Mouse (Mus musculus) C2C12 (cell line): Measurements from ENCODE around the gene Kynu. TPM values are rescaled to one million over a fixed set of nuclear protein-coding genes. Genes with fewer than 3 reads are reported as not detected.
A peak's percentile ranks its signal among the peaks of the same experiment; 100 is the strongest.

Source experiments
- H3K27me3 ChIP-seq: one replicate; pipeline ENCODE4 v1.6.1; 2011; ENCODE audit not compliant: control insufficient read depth, insufficient read depth, insufficient read length
- H3K36me3 ChIP-seq: one replicate; pipeline ENCODE4 v1.6.1; 2011; ENCODE audit not compliant: control insufficient read depth, insufficient read depth
- H3K4me3 ChIP-seq: one replicate; pipeline ENCODE4 v1.5.1; 2011; ENCODE audit warnings: mild to moderate bottlenecking, control low read depth; ENCODE audit not compliant: poor library complexity, insufficient read depth, severe bottlenecking
- H3K79me2 ChIP-seq: one replicate; pipeline ENCODE4 v1.6.1; 2011; ENCODE audit not compliant: control insufficient read depth, insufficient read depth
- H3K79me3 ChIP-seq: one replicate; pipeline ENCODE4 v1.6.1; 2011; ENCODE audit warnings: low read depth, control low read depth
- H3ac ChIP-seq: one replicate; pipeline ENCODE3; 2011; ENCODE audit warnings: low read depth; ENCODE audit not compliant: control insufficient read depth, insufficient read length
- CEBPB ChIP-seq: IDR thresholded peaks from one replicate; pipeline ENCODE4 v1.6.1; 2011; ENCODE audit warnings: low read depth, mild to moderate bottlenecking, control low read depth, moderate library complexity
- CTCF ChIP-seq: IDR thresholded peaks from one replicate; pipeline ENCODE4 v1.5.1; 2011; ENCODE audit not compliant: control insufficient read depth, insufficient read depth, insufficient read length
- FOSL1 ChIP-seq: IDR thresholded peaks from one replicate; pipeline ENCODE4 v1.8.0; 2011; ENCODE audit warnings: mild to moderate bottlenecking, low read length; ENCODE audit not compliant: poor library complexity, insufficient read depth, severe bottlenecking
- MAX ChIP-seq: IDR thresholded peaks from one replicate; pipeline ENCODE4 v1.6.1; 2011; ENCODE audit warnings: mild to moderate bottlenecking, control low read depth
- MYOD1 ChIP-seq: IDR thresholded peaks from one replicate; pipeline ENCODE4 v1.6.1; 2011; ENCODE audit warnings: low read depth; ENCODE audit not compliant: control insufficient read depth, insufficient read length
- MYOG ChIP-seq: IDR thresholded peaks from one replicate; pipeline ENCODE4 v1.6.1; 2011; ENCODE audit not compliant: control insufficient read depth, insufficient read length; ENCODE audit errors: extremely low read depth
- USF1 ChIP-seq: IDR thresholded peaks from one replicate; pipeline ENCODE4 v1.6.1; 2011; ENCODE audit warnings: low read depth, mild to moderate bottlenecking, control low read depth, moderate library complexity
- polyA plus RNA-seq: library from polyadenylated mRNA; unstranded; fragments of >200 nt; fragmentation: generic; extraction: Trizol; gene quantifications from one replicate; pipeline ENCODE4 v1.2.1, GENCODE M21; 2012; ENCODE audit warnings: missing spikeins

Gene Kynu
- polyA plus RNA-seq, 1 experiment, result not detected

- no peak for TF ChIP-seq MAX
- TF ChIP-seq MYOD1, result no peak
- TF ChIP-seq MYOG, result no peak
- no peak for TF ChIP-seq CTCF
- TF ChIP-seq USF1, result no peak
- no peak for TF ChIP-seq CEBPB
- no peak for TF ChIP-seq FOSL1
- no peaks in the 10 kb centered on the region for H3K36me3 ChIP-seq
- no peaks in the 10 kb centered on the region for H3K79me3 ChIP-seq
- H3K79me2 ChIP-seq, result no peaks in the 10 kb centered on the region
- no peaks in the 10 kb centered on the region for H3K27me3 ChIP-seq
- H3K4me3 ChIP-seq, result no peak overlapping the region
- H3ac ChIP-seq, result no peak overlapping the region
Measured at GRCm38 (mm10) chr2:43669588-43669987, 114.5 kb downstream of the Kynu start.

DNA sequence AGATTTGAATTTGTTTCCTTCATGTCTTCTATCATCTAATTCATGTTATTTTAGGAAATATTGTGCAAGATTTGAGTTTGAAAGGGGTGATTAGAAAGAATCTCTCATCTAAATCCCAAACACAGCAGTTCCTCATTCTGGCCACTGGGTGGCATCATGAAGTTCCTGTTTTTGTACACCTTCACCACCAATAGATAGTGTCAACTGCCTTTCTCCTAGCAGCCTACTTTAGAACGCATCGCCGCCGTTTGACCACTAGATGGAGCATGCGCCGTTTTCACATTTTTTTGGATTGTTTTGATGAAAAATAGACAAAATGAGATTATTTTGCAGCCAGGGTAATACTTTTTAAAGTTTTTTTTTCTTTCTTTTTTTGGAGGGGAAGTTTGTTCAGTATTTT lies 118.5 kb downstream of the Kynu start:
- Histone ChIP-seq H3K27me3 (no peaks in the 10 kb centered on the region), H3ac (no peak overlapping the region), H3K79me2 (no peaks in the 10 kb centered on the region), H3K4me3 (no peak overlapping the region), H3K79me3 (no peaks in the 10 kb centered on the region), H3K36me3 (no peaks in the 10 kb centered on the region)
- no peak for TF ChIP-seq MYOG
- peak; percentile 69 for TF ChIP-seq CTCF

DNA sequence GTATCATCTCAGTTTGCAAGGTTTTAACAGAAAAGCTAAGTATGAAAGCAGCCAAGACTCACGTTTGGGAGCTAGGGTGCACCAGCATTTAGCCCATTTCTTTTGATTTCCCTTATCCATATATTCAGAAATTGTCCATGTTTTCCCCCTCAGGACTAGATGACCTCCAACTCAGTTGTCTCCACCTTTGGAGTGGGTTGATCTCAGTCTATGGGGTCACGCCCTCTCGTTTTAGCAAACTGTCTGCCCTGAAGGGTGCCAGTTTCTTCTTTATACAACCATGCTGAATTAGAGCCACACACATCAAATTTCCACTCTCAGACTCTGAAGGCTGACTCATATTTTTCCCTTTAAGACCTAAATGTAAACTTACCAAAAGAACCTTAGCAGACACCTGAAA lies 119.0 kb downstream of the Kynu start:
- H3K4me3 ChIP-seq, result no peak overlapping the region
- H3K27me3 ChIP-seq, result no peaks in the 10 kb centered on the region
- no peaks in the 10 kb centered on the region for H3K36me3 ChIP-seq
- H3K79me3 ChIP-seq, result no peaks in the 10 kb centered on the region
- no peaks in the 10 kb centered on the region for H3K79me2 ChIP-seq
- no peak overlapping the region for H3ac ChIP-seq
- TF ChIP-seq MAX, result no peak
- TF ChIP-seq USF1, result no peak

GRCm38 (mm10) chr2:43675277-43675676 lies 120.1 kb downstream of the Kynu start:
- TF ChIP-seq FOSL1 (no peak), MYOD1 (no peak), USF1 (no peak), CEBPB (no peak)
- Histone ChIP-seq H3K79me3 (no peaks in the 10 kb centered on the region), H3ac (no peak overlapping the region), H3K79me2 (no peaks in the 10 kb centered on the region), H3K36me3 (no peaks in the 10 kb centered on the region), H3K27me3 (no peaks in the 10 kb centered on the region), H3K4me3 (no peak overlapping the region)

DNA sequence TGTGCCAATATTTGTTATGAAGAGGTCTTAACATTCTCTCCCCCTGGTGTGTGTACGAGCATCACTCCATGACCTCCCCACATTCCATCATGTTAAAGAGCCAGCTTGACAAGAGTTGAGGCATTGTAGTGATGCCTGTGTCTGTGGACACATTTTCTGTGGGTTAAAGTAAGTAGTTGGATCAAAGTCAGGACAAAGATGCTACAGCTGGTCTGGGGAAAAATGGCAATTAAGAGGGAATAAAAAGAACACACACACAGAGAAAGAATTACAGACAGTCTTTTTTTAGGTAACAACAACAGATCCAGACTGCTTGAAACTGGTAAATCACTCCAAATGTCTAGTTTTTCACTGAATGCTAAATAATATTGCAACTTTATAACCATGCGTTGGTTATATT lies 135.3 kb downstream of the Kynu start:
- Histone ChIP-seq H3K79me3 (no peaks in the 10 kb centered on the region), H3K4me3 (no peak overlapping the region)
- TF ChIP-seq MAX (no peak), USF1 (no peak)

GRCm38 (mm10) chr2:43691290-43691689 lies 136.2 kb downstream of the Kynu start:
- no peaks in the 10 kb centered on the region for H3K79me2 ChIP-seq
- no peaks in the 10 kb centered on the region for H3K79me3 ChIP-seq
- H3ac ChIP-seq, result no peak overlapping the region
- H3K4me3 ChIP-seq, result no peak overlapping the region
- TF ChIP-seq MAX (no peak), FOSL1 (no peak)
- H3K36me3 ChIP-seq, result no peaks in the 10 kb centered on the region
- no peaks in the 10 kb centered on the region for H3K27me3 ChIP-seq

More for the DNA sequence above, 135.3 kb downstream of the Kynu start:
- no peaks in the 10 kb centered on the region for H3K36me3 ChIP-seq
- no peaks in the 10 kb centered on the region for H3K27me3 ChIP-seq
- H3K79me2 ChIP-seq, result no peaks in the 10 kb centered on the region
- no peak overlapping the region for H3ac ChIP-seq

DNA sequence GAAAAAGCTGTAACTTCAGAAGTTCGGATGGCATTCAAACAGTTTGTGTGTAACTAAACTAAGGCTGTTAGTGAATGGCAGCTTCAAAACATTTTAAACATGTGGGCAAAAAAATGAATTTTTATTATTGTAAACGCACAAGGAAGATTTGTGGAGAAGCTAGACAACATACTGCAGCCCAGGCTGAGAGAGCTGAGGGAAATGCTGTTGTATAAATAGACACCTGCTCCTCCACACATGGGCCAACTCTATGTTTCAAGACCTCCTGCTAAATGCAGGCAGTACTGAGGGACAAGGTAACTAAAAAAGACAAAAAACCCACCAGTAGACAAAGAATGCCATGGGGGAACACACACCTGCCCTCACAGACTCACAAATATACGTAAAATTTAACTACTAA lies 140.5 kb downstream of the Kynu start:
- no peaks in the 10 kb centered on the region for H3K79me3 ChIP-seq
- H3ac ChIP-seq, result no peak overlapping the region
- no peaks in the 10 kb centered on the region for H3K27me3 ChIP-seq
- H3K4me3 ChIP-seq, result no peak overlapping the region
- no peak for TF ChIP-seq USF1
- TF ChIP-seq FOSL1, result no peak
- no peak for TF ChIP-seq MAX
- TF ChIP-seq CEBPB, result no peak
- TF ChIP-seq MYOG, result no peak
- no peaks in the 10 kb centered on the region for H3K36me3 ChIP-seq
- no peaks in the 10 kb centered on the region for H3K79me2 ChIP-seq
